Mouse (Mus musculus): Measurements from ENCODE around the gene Cyyr1. TPM values are rescaled to one million over a fixed set of nuclear protein-coding genes. Genes with fewer than 3 reads are reported as not detected.
"Not testable (repeated sequence)": the region's sequence is repeated elsewhere in the genome, so short reads cannot be mapped to it uniquely, and the experiment has no call there.

The Cyyr1 gene
- polyA plus RNA-seq (2016; fragmentation: Nextera tagmentation; extraction: Ambion mirVana) = 3.7 TPM in 2 replicates

GRCm38 (mm10) chr16:85553297-85553696 lies at the start of gene Cyyr1:
TSS of gene Cyyr1 (minus strand) at chr16:85553397.
- H3K9me3 ChIP-seq; H3K4me2 ChIP-seq (replicated peaks); H3K4me3 ChIP-seq; H3K27ac ChIP-seq; H3K27me3 ChIP-seq (replicated peaks); H3K36me3 ChIP-seq; ATAC-seq (ENCODE audit: low FRiP score, low read depth); H3K4me1 ChIP-seq; H3K9ac ChIP-seq: not testable (repeated sequence)
- WGBS = 79% methylated on average over 13 of the region's 13 CpGs

GRCm38 (mm10) chr16:85588844-85589243 lies 35.6 kb upstream of the Cyyr1 start:
- Histone ChIP-seq H3K4me3 (no peak overlapping the region), H3K9me3 (no peaks in the 10 kb centered on the region), H3K9ac (no peak overlapping the region), H3K4me2 (replicated peaks) (no peak overlapping the region), H3K4me1 (no peaks in the 10 kb centered on the region), H3K36me3 (no peaks in the 10 kb centered on the region), H3K27ac (no peak overlapping the region), H3K27me3 (replicated peaks) (no peaks in the 10 kb centered on the region)
- 68% methylated on average over 7 of the region's 7 CpGs for whole genome bisulfite sequencing
- no peak for ATAC-seq (ENCODE audit: low FRiP score, low read depth)

- Histone ChIP-seq H3K4me2 (replicated peaks) (no peak overlapping the region), H3K4me1 (no peaks in the 10 kb centered on the region), H3K27ac (no peak overlapping the region), H3K27me3 (replicated peaks) (no peaks in the 10 kb centered on the region), H3K9ac (no peak overlapping the region), H3K9me3 (no peaks in the 10 kb centered on the region), H3K4me3 (no peak overlapping the region), H3K36me3 (no peaks in the 10 kb centered on the region)
- ATAC-seq (ENCODE audit: low FRiP score, low read depth) = no peak
- WGBS = 85% methylated on average over 4 of the region's 4 CpGs
These were observed 34.5 kb upstream of the Cyyr1 start for GRCm38 (mm10) chr16:85587573-85588226.

GRCm38 (mm10) chr16:85566474-85566873 lies 13.3 kb upstream of the Cyyr1 start:
- no peaks in the 10 kb centered on the region for H3K4me1 ChIP-seq
- H3K4me3 ChIP-seq = no peak overlapping the region
- H3K9ac ChIP-seq = no peak overlapping the region
- H3K9me3 ChIP-seq = no peaks in the 10 kb centered on the region
- ATAC-seq (ENCODE audit: low FRiP score, low read depth) = no peak
- no peaks in the 10 kb centered on the region for H3K27me3 ChIP-seq (replicated peaks)
- WGBS = 84% methylated on average over 5 of the region's 5 CpGs
- H3K4me2 ChIP-seq (replicated peaks) = no peak overlapping the region
- H3K36me3 ChIP-seq = no peaks in the 10 kb centered on the region
- no peak overlapping the region for H3K27ac ChIP-seq

GRCm38 (mm10) chr16:85553838-85554237 lies 641 bp upstream of the Cyyr1 start:
- Histone ChIP-seq H3K4me2 (replicated peaks) (no peak overlapping the region), H3K4me1 (peaks cover 6% of the 10 kb centered on the region; the same call in 1 of the 2 replicates), H3K36me3 (no peaks in the 10 kb centered on the region), H3K27me3 (replicated peaks) (no peaks in the 10 kb centered on the region), H3K4me3 (no peak overlapping the region), H3K9ac (no peak overlapping the region), H3K9me3 (no peaks in the 10 kb centered on the region), H3K27ac (no peak overlapping the region)
- WGBS = 46% methylated on average over 8 of the region's 8 CpGs
- no peak for ATAC-seq (ENCODE audit: low FRiP score, low read depth)

- WGBS = 89% methylated on average over 1 of the region's 11 CpGs
- not testable (repeated sequence) for H3K4me3 ChIP-seq; H3K4me1 ChIP-seq; H3K27me3 ChIP-seq (replicated peaks); H3K9me3 ChIP-seq; H3K9ac ChIP-seq; ATAC-seq (ENCODE audit: low FRiP score, low read depth); H3K36me3 ChIP-seq; H3K4me2 ChIP-seq (replicated peaks); H3K27ac ChIP-seq
These were observed 1.2 kb downstream of the Cyyr1 start for GRCm38 (mm10) chr16:85551976-85552375.

GRCm38 (mm10) chr16:85549971-85550567 lies 3.1 kb downstream of the Cyyr1 start:
- peak; percentile 76 for ATAC-seq (ENCODE audit: low FRiP score, low read depth)
- WGBS = 2% methylated on average over 25 of the region's 25 CpGs
- H3K36me3 ChIP-seq = no peaks in the 10 kb centered on the region
- H3K4me1 ChIP-seq = peaks cover 6% of the 10 kb centered on the region; the same call in 1 of the 2 replicates
- peak overlapping the region; percentile 36 for H3K4me3 ChIP-seq
- H3K9ac ChIP-seq = peak overlapping the region; percentile 51
- no peaks in the 10 kb centered on the region for H3K27me3 ChIP-seq (replicated peaks)
- H3K4me2 ChIP-seq (replicated peaks) = peak overlapping the region; percentile 66
- no peaks in the 10 kb centered on the region for H3K9me3 ChIP-seq
- no peak overlapping the region for H3K27ac ChIP-seq

GRCm38 (mm10) chr16:85546519-85546918 lies 6.7 kb downstream of the Cyyr1 start:
- 71% methylated on average over 6 of the region's 6 CpGs for whole genome bisulfite sequencing
- Histone ChIP-seq H3K9ac (no peak overlapping the region), H3K36me3 (no peaks in the 10 kb centered on the region), H3K4me1 (peaks cover 6% of the 10 kb centered on the region; the same call in 1 of the 2 replicates), H3K4me2 (replicated peaks) (no peak overlapping the region), H3K27me3 (replicated peaks) (no peaks in the 10 kb centered on the region), H3K4me3 (no peak overlapping the region), H3K9me3 (no peaks in the 10 kb centered on the region), H3K27ac (no peak overlapping the region)
- ATAC-seq (ENCODE audit: low FRiP score, low read depth) = no peak

- no peak overlapping the region for H3K4me3 ChIP-seq
- H3K36me3 ChIP-seq = no peaks in the 10 kb centered on the region
- ATAC-seq (ENCODE audit: low FRiP score, low read depth) = no peak
- H3K4me2 ChIP-seq (replicated peaks) = no peak overlapping the region
- no peaks in the 10 kb centered on the region for H3K4me1 ChIP-seq
- no peaks in the 10 kb centered on the region for H3K27me3 ChIP-seq (replicated peaks)
- H3K9ac ChIP-seq = no peak overlapping the region
- H3K27ac ChIP-seq = no peak overlapping the region
- WGBS = 76% methylated on average over 4 of the region's 4 CpGs
- no peaks in the 10 kb centered on the region for H3K9me3 ChIP-seq
These were observed 11.4 kb downstream of the Cyyr1 start for GRCm38 (mm10) chr16:85541676-85542273.

- H3K27ac ChIP-seq = no peak overlapping the region
- H3K27me3 ChIP-seq (replicated peaks) = no peaks in the 10 kb centered on the region
- H3K4me2 ChIP-seq (replicated peaks) = no peak overlapping the region
- H3K4me1 ChIP-seq = no peaks in the 10 kb centered on the region
- H3K36me3 ChIP-seq = no peaks in the 10 kb centered on the region
- no peak overlapping the region for H3K9ac ChIP-seq
- H3K9me3 ChIP-seq = no peaks in the 10 kb centered on the region
- H3K4me3 ChIP-seq = no peak overlapping the region
- no peak for ATAC-seq (ENCODE audit: low FRiP score, low read depth)
- WGBS = 88% methylated on average over 6 of the region's 6 CpGs
These were observed 12.2 kb downstream of the Cyyr1 start for GRCm38 (mm10) chr16:85541023-85541422.

GRCm38 (mm10) chr16:85538367-85538766 lies 14.8 kb downstream of the Cyyr1 start:
- no peak overlapping the region for H3K4me3 ChIP-seq

GRCm38 (mm10) chr16:85536075-85536474 lies 17.1 kb downstream of the Cyyr1 start:
- Histone ChIP-seq H3K9me3 (no peaks in the 10 kb centered on the region), H3K27me3 (replicated peaks) (no peaks in the 10 kb centered on the region), H3K4me1 (no peaks in the 10 kb centered on the region), H3K36me3 (no peaks in the 10 kb centered on the region), H3K4me3 (no peak overlapping the region), H3K9ac (no peak overlapping the region), H3K4me2 (replicated peaks) (no peak overlapping the region), H3K27ac (no peak overlapping the region)
- ATAC-seq (ENCODE audit: low FRiP score, low read depth) = no peak
- WGBS = 93% methylated on average over 8 of the region's 8 CpGs

More at GRCm38 (mm10) chr16:85538367-85538766, 14.8 kb downstream of the Cyyr1 start:
- Histone ChIP-seq H3K9ac (no peak overlapping the region), H3K9me3 (no peaks in the 10 kb centered on the region), H3K4me1 (no peaks in the 10 kb centered on the region), H3K27ac (no peak overlapping the region), H3K27me3 (replicated peaks) (no peaks in the 10 kb centered on the region), H3K4me2 (replicated peaks) (no peak overlapping the region), H3K36me3 (no peaks in the 10 kb centered on the region)
- 84% methylated on average over 5 of the region's 5 CpGs for WGBS
- ATAC-seq (ENCODE audit: low FRiP score, low read depth) = no peak
